Mouse (Mus musculus): ENCODE measurements around the gene Gabrb1. TPM values are rescaled to one million over a fixed set of nuclear protein-coding genes. Genes with fewer than 3 reads are reported as not detected.

Gabrb1 gene
- total RNA-seq, 2 experiments from 2014 or later, result 83.8 to 93.1 TPM

- DNase-seq (ENCODE audit: low spot score in 2 of 2), result peak in 1 of 2 experiments; percentile 38
Observed at GRCm38 (mm10) chr5:72158667-72159066, 500.8 kb downstream of the Gabrb1 start.

DNA sequence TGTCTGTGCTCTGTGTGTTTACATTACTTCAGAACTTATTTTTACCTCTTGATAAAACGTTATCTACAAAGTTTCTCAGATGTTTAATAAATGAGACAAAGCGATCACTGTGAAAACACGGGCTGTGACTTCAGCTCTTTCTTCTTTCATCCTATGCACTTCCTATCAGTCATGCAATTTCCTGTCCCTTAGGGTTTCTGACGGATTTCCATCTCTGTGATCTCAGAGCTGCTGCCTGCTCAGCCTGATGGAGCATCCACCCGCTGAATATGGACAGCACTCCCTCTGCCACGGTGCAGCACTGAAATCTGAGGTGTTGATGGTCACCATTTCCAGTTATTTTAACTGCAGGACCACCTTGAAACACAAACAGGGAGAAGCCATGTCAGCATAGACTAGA lies 501.6 kb downstream of the Gabrb1 start:
- no peak for DNase-seq (ENCODE audit: low spot score in 2 of 2)

DNA sequence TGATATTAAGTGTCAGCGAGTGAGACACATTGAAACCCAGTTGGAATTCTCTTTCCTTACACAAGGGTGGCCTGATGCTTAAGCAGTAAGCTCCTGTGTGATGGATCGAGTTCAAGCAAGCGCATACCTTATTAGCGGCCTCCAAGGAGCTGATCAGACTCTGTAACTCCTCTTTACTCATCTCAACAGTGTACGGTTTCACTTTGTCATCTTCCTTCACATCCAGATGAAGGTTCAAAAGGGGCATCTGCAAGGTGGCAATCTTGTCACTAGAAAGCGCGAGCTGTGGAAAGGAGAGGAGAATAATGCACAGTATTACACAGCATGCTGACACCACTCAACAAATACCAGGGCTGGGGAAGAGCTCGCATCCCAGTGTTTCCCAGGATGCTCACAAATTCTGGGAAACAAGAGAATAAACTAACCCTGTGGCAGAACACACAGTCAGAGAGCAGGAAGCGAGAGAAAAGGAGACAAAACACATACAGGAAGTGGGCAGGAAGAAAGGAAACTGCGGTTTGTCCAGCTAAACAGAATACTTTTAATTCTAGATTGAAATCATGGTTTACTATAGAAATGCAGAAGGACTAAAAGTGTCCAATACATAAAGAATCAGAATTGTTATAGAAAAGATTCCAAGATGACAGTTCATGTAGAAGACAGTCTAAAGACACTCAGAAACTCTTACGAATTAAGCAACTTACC lies 503.0 kb downstream of the Gabrb1 start:
- DNase-seq (ENCODE audit: low spot score in 2 of 2), result no peak

GRCm38 (mm10) chr5:72162855-72163254 lies 504.9 kb downstream of the Gabrb1 start:
- DNase-seq (ENCODE audit: low spot score in 2 of 2), result no peak

DNA sequence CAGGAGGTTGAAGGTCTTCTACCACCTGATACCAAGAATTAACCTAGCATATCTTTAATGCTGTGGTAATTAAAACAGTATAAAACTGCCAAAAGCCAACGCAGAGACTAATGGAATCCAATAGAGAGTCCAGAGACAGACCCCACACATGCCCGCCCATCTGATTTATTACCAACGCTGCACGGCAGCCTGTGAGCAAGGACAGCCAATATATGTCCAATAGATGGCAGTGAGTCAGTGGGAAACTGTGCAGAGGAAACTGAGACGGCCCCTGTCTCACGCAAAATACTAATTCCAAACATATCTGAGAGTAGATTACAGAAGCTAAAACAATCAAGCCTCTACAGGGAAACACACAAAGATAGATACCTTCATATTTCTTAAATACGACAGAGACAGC lies 506.5 kb downstream of the Gabrb1 start:
- DNase-seq (ENCODE audit: low spot score in 2 of 2), result no peak

GRCm38 (mm10) chr5:72167594-72168284 lies 509.8 kb downstream of the Gabrb1 start, which contains the start of gene Commd8:
Gene Commd8 (minus strand): TSS chr5:72168189.
- peak; percentile 93 to 94 for DNase-seq (ENCODE audit: low spot score in 2 of 2)

- DNase-seq (ENCODE audit: low spot score in 2 of 2), result no peak
Observed at GRCm38 (mm10) chr5:72168285-72168621, 510.3 kb downstream of the Gabrb1 start.

GRCm38 (mm10) chr5:72170067-72170466 lies 512.2 kb downstream of the Gabrb1 start:
- DNase-seq (ENCODE audit: low spot score in 2 of 2), result no peak

GRCm38 (mm10) chr5:72172675-72173074 lies 514.8 kb downstream of the Gabrb1 start:
- DNase-seq (ENCODE audit: low spot score in 2 of 2), result peak in 1 of 2 experiments; percentile 51

DNA sequence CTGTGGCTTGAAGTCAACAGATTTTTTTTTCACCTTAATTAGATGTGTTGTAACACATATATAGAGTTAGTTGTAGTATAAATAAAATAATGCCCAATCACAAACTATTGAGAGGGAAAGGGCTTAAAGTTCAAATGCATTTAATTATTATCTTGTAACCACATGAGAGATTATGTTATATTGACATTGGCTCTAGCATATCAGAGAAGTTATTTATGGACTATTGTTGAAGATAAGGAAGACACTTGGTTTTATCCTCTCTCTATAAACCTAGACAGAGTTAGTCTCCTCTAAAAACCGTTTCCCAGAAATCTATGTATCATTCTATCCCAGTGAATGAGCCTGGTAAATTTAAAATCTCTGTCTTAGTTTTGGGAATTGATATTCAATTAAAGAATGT lies 515.6 kb downstream of the Gabrb1 start:
- no peak for DNase-seq (ENCODE audit: low spot score in 2 of 2)

- DNase-seq (ENCODE audit: low spot score in 2 of 2), result no peak
Observed at GRCm38 (mm10) chr5:72175050-72175449, 517.1 kb downstream of the Gabrb1 start.

DNA sequence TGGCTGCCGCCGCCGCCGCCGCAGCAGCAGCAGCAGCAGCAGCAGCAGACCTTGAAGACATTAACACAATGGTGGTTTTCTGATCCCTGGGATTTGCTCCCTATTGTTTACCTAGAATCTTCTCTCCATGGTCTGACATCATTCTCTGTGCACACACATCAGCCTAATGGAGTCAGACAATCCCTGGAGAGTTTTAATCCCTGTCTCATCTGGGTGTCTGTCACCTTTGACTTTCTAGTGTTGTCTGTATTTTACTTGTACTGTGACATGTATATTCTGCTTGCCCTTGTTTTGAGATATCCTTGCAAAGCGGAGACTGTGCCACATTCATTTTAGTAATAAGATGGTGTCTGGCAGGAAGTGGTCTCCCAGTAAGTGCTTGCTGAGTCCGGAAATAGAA lies 517.6 kb downstream of the Gabrb1 start:
- no peak for DNase-seq (ENCODE audit: low spot score in 2 of 2)

DNA sequence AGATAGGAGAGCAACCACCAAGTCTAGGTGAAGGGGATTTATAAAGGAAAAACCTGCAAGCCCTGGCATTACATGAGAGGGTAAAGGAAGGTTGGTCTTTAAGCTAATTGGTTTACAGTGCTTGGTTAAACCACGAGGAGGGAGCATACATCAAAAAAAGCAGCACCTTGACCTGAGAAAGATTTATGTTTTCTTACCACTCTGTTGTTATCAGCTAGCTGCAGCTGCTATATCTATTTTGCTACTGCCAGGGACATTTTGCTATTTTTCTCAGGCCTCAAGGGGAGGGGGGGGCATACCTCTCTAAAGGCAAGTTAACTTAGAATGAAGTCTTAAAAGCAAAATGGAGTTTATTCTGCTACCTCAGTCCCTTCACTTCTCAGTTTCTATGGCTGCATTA lies 523.3 kb downstream of the Gabrb1 start:
- no peak for DNase-seq (ENCODE audit: low spot score in 2 of 2)

DNA sequence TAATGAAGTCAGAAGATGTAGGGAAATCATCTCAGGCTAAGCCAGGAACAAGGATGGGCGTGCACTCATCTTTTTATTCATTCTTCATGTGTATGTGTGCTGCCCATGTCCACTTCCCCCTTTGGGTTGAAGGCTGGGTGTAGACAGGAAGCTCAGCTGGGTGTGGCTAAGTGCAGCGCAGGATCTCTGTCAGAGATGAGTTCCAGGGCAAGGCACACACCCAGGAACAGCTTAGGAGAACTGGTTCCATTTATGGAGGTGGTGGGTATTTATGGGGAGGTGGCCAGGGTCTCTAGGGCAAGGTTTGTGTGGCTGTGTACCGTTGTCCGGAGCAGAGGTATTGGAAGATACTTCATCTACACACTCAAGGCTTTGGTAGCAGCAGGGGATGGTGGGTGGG lies 524.9 kb downstream of the Gabrb1 start:
- no peak for DNase-seq (ENCODE audit: low spot score in 2 of 2)

GRCm38 (mm10) chr5:72183929-72184328 lies 526.0 kb downstream of the Gabrb1 start:
- DNase-seq (ENCODE audit: low spot score in 2 of 2), result no peak

DNA sequence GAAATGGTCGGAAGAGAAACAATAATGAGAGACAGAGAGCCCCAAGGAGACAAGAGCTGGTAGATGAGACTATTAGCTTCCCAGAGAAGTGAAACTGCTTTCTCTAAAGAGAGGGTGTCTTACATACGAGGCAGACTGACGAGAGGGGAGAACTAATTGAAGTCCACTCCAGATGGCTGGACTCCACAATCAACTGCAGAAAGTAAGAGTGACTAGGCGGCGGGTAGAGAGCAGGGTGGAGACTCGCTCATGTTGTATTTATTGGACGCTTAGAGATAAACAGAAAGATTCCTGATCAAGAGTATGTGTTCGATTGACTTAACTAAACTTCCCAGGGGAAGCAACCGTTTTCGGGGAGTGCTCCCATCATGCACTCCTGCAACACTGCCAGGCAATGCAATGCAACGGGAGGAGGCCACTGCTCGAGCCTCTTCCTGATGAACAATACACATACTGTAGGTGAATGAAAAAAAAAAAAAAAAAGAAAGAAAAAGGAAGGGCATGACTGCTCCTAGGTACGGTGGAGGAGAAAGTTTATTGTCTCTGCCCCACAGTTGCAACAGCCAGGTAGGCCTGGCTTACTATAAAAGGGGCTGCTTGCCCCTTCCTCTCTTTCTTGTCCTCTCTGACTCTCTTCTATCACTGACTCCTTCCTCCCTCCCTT lies 526.7 kb downstream of the Gabrb1 start:
- no peak for DNase-seq (ENCODE audit: low spot score in 2 of 2)

GRCm38 (mm10) chr5:72191154-72191553 lies 533.2 kb downstream of the Gabrb1 start:
- no peak for DNase-seq (ENCODE audit: low spot score in 2 of 2)

DNA sequence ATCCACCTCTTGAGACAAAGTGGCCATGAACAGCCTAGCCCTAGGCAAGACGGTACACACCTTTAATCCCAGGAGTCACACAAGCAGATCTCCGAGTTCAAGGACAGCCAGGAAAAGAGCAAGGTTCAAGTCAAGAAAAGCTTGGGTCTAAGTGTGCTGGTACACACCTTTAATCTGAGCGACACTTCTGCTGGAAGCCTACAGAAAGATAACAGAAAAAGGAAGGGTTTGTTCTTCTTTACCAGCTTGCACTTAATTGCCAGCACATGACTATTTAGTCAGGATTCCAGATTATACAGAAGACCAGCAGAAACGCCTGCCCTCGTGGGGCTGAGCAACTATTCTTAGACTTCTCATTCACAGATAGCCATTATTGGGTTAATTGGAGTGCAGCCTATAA lies 534.0 kb downstream of the Gabrb1 start:
- DNase-seq (ENCODE audit: low spot score in 2 of 2), result no peak

GRCm38 (mm10) chr5:72195442-72195841 lies 537.5 kb downstream of the Gabrb1 start:
- no peak for DNase-seq (ENCODE audit: low spot score in 2 of 2)

Measured in left cerebral cortex, adult 18-20 months (tissue).